Mouse (Mus musculus) midbrain, postnatal 0 days (tissue): ENCODE measurements around the gene Gm10719. TPM values are rescaled to one million over a fixed set of nuclear protein-coding genes. Genes with fewer than 3 reads are reported as not detected.
"Not testable (repeated sequence)": the region's sequence is repeated elsewhere in the genome, so short reads cannot be mapped to it uniquely, and the experiment has no call there.

ENCODE experiments used
- ATAC-seq: fragments of 200-750 bp; cut with Nextera tagmentation; 2 replicates; pipeline ENCODE4 v1.8.0; 2017; ENCODE audit warnings: moderate number of reproducible peaks, mild to moderate bottlenecking, moderate TSS enrichment, moderate library complexity; ENCODE audit not compliant: low FRiP score
- DNase-seq: peaks from one replicate; pipeline ENCODE4 v3.0.0-alpha.2; 2015; ENCODE audit warnings: low spot score
- H3K27ac ChIP-seq: fragments of 300-500 bp; sonication (generic); 2 replicates; pipeline ENCODE4 v1.5.1; 2014; ENCODE audit warnings: low read depth, mild to moderate bottlenecking, low read length, mixed read lengths
- H3K27me3 ChIP-seq: fragments of 300-500 bp; sonication (generic); 2 replicates; pipeline ENCODE4 v1.6.1; 2014; ENCODE audit warnings: low read length, control low read depth, mixed read lengths; ENCODE audit not compliant: insufficient read depth
- H3K36me3 ChIP-seq: fragments of 300-500 bp; sonication (generic); 2 replicates; pipeline ENCODE4 v1.6.1; 2014; ENCODE audit warnings: low read length, control low read depth, mixed read lengths; ENCODE audit not compliant: insufficient read depth
- H3K4me1 ChIP-seq: fragments of 300-500 bp; sonication (generic); 2 replicates; pipeline ENCODE4 v1.6.1; 2014; ENCODE audit warnings: mild to moderate bottlenecking, control low read depth, antibody characterized with exemption, low read length, mixed read lengths; ENCODE audit not compliant: insufficient read depth
- H3K4me2 ChIP-seq: fragments of 300-500 bp; sonication (generic); 2 replicates; pipeline ENCODE4 v1.6.1; 2014; ENCODE audit warnings: low read depth, mild to moderate bottlenecking, low read length, mixed read lengths; ENCODE audit not compliant: poor library complexity, severe bottlenecking
- H3K4me3 ChIP-seq: fragments of 300-500 bp; sonication (generic); 2 replicates; pipeline ENCODE4 v1.5.1; 2014; ENCODE audit warnings: low read depth, mild to moderate bottlenecking, low read length, moderate library complexity
- H3K9ac ChIP-seq: fragments of 300-500 bp; sonication (generic); replicated peaks from 2 replicates; pipeline ENCODE4 v1.6.1; 2014; ENCODE audit warnings: mild to moderate bottlenecking, low read length, moderate library complexity, mixed read lengths; ENCODE audit not compliant: poor library complexity, severe bottlenecking
- H3K9me3 ChIP-seq: fragments of 300-500 bp; sonication (generic); 2 replicates; pipeline ENCODE4 v1.6.1; 2016; ENCODE audit warnings: low read length, control low read depth
- WGBS: fragments of 180-500 bp; shearing (Covaris S2); extraction: QIAGEN DNeasy Blood & Tissue Kit; methylation state at CpG from one replicate; pipeline ENCODE4 v1.1.7; 2014; 5-methylcytosine and 5-hydroxymethylcytosine counted together
- polyA plus RNA-seq: library from polyadenylated mRNA; unstranded; fragments of >200 nt; fragmentation: Nextera tagmentation; extraction: Ambion mirVana; gene quantifications from 2 replicates; pipeline ENCODE4 v1.2.1, GENCODE M21; 2015
- total RNA-seq: library from RNA; depleted of rRNA; stranded (reverse); fragments of >200 nt; gene quantifications from 2 replicates; pipeline ENCODE4 v1.2.3, GENCODE M21; 2014; rRNA removed

Gene Gm10719
- total RNA-seq (2.1 TPM in 1 of 2 replicates, not detected in the other), polyA plus RNA-seq (0.27 TPM in 1 of 2 replicates, not detected in the other)

DNA sequence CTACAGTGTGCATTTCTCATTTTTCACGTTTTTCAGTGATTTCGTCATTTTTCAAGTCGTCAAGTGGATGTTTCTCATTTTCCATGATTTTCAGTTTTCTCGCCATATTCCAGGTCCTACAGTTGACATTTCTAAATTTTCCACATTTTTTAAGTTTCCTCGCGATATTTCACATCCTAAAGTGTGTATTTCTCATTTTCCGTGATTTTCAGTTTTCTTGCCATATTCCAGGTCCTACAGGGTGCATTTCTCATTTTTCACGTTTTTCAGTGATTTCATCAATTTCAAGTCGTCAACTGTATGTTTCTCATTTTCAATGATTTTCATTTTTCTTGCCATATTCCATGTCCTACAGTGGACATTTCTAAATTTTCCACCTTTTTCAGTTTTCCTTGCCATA is at the start of gene Gm10719:
Gene Gm10719 (plus strand): TSS at position 301 of the 400 bp plus-strand sequence.
- H3K27me3 ChIP-seq, H3K4me3 ChIP-seq, DNase-seq, H3K9me3 ChIP-seq, ATAC-seq, H3K4me1 ChIP-seq, H3K27ac ChIP-seq, H3K4me2 ChIP-seq, H3K9ac ChIP-seq, H3K36me3 ChIP-seq: not testable (repeated sequence)
- WGBS, result no CpG with 5 or more reads among the region's 9 CpGs

DNA sequence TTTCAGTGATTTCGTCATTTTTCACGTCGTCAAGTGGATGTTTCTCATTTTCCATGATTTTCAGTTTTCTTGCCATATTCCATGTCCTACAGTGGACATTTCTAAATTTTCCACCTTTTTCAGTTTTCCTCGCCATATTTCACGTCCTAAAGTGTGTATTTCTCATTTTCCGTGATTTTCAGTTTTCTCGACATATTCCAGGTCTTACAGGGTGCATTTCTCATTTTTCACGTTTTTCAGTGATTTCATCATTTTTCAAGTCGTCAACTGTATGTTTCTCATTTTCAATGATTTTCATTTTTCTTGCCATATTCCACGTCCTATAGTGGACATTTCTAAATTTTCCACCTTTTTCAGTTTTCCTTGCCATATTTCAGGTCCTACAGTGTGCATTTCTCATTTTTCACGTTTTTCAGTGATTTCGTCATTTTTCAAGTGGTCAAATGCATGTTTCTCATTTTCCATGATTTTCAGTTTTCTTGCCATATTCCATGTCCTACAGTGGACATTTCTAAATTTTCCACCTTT is 16.7 kb upstream of the Gm10719 start, which contains the start of gene Gm10722:
Gene Gm10722 (plus strand): TSS at position 478 of the 528 bp plus-strand sequence.
- ATAC-seq, result not testable (repeated sequence)

DNA sequence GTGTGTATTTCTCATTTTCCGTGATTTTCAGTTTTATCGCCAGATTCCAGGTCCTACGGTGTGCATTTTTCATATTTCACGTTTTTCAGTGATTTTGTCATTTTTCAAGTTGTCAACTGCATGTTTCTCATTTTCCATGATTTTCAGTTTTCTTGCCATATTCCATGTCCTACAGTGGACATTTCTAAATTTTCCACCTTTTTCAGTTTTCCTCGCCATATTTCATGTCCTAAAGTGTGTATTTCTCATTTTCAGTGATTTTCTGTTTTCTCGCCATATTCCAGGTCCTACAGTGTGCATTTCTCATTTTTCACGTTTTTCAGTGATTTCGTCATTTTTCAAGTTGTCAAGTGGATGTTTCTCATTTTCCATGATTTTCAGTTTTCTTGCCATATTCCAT is 16.2 kb upstream of the Gm10719 start:
- not testable (repeated sequence) for H3K4me2 ChIP-seq

More for the DNA sequence above, 16.7 kb upstream of the Gm10719 start, which contains the start of gene Gm10722:
- peak; percentile 51 for DNase-seq
- not testable (repeated sequence) for H3K4me3 ChIP-seq, H3K36me3 ChIP-seq, H3K9me3 ChIP-seq, H3K27me3 ChIP-seq, H3K4me1 ChIP-seq, H3K4me2 ChIP-seq, H3K27ac ChIP-seq, H3K9ac ChIP-seq
- 74% methylated on average over 12 of the region's 12 CpGs for WGBS

GRCm38 (mm10) chr9:3001948-3002659 is 15.1 kb upstream of the Gm10719 start:
- H3K27me3 ChIP-seq, H3K4me1 ChIP-seq, H3K4me2 ChIP-seq, H3K4me3 ChIP-seq, H3K36me3 ChIP-seq, H3K9me3 ChIP-seq, H3K9ac ChIP-seq, H3K27ac ChIP-seq: not testable (repeated sequence)
- WGBS, result 62% methylated on average over 8 of the region's 11 CpGs
- DNase-seq, result peak; percentile 50
- peak; percentile 85 for ATAC-seq

More for the DNA sequence above, 16.2 kb upstream of the Gm10719 start:
- 68% methylated on average over 8 of the region's 8 CpGs for WGBS
- H3K4me1 ChIP-seq, H3K27ac ChIP-seq, H3K36me3 ChIP-seq, DNase-seq, H3K9me3 ChIP-seq, H3K9ac ChIP-seq, H3K27me3 ChIP-seq, H3K4me3 ChIP-seq, ATAC-seq: not testable (repeated sequence)

- not testable (repeated sequence) for DNase-seq, H3K27me3 ChIP-seq, H3K4me2 ChIP-seq, H3K9ac ChIP-seq, H3K36me3 ChIP-seq, ATAC-seq, H3K9me3 ChIP-seq, H3K4me3 ChIP-seq, H3K27ac ChIP-seq, H3K4me1 ChIP-seq
- 67% methylated on average over 6 of the region's 14 CpGs for WGBS
Measured at GRCm38 (mm10) chr9:3002794-3003396, 14.3 kb upstream of the Gm10719 start, which contains the start of gene Gm11168. Gene Gm11168 (plus strand): TSS chr9:3003346.

- H3K4me3 ChIP-seq, H3K36me3 ChIP-seq, H3K4me1 ChIP-seq, H3K9me3 ChIP-seq, H3K27me3 ChIP-seq, H3K4me2 ChIP-seq, ATAC-seq, H3K9ac ChIP-seq, DNase-seq, H3K27ac ChIP-seq: not testable (repeated sequence)
- WGBS, result 79% methylated on average over 1 of the region's 5 CpGs
Measured at GRCm38 (mm10) chr9:3006179-3006578, 11.0 kb upstream of the Gm10719 start.

DNA sequence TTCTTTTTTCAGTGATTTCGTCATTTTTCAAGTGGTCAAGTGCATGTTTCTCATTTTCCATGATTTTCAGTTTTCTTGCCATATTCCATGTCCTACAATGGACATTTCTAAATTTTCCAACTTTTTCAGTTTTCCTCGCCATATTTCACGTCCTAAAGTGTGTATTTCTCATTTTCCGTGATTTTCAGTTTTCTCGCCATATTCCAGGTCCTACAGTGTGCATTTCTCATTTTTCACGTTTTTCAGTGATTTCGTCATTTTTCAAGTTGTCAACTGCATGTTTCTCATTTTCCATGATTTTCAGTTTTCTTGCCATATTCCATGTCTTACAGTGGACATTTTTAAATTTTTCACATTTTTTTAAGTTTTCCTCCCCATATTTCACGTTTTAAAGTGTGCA is 10.6 kb upstream of the Gm10719 start:
- not testable (repeated sequence) for H3K27me3 ChIP-seq, H3K4me1 ChIP-seq, H3K4me3 ChIP-seq, DNase-seq, H3K36me3 ChIP-seq, H3K27ac ChIP-seq, H3K4me2 ChIP-seq, H3K9me3 ChIP-seq, H3K9ac ChIP-seq
- ATAC-seq, result peak; percentile 78
- WGBS, result 76% methylated on average over 7 of the region's 8 CpGs

GRCm38 (mm10) chr9:3007272-3007671 is 9.9 kb upstream of the Gm10719 start:
- not testable (repeated sequence) for ATAC-seq, H3K9ac ChIP-seq, H3K4me1 ChIP-seq, DNase-seq, H3K4me3 ChIP-seq, H3K36me3 ChIP-seq, H3K9me3 ChIP-seq, H3K4me2 ChIP-seq, H3K27me3 ChIP-seq, H3K27ac ChIP-seq
- 76% methylated on average over 7 of the region's 9 CpGs for WGBS
